In genomic region chr6:142485478-142486123, GRCm38 (mm10) we compare ENCODE assay signal across 26 mouse cellular contexts. TPM values are rescaled to one million over a fixed set of nuclear protein-coding genes. Genes with fewer than 3 reads are reported as not detected.
DNase-seq lines count a peak whose midpoint lies in the region; ATAC-seq and TF ChIP-seq lines count a peak whose summit lies in the region.
"Had no signal": no experiment of that assay in that cellular context is flagged by ENCODE, and none has a peak within 500 bp of the region (broad histone marks: within the 10 kb centered on the region; RNA-seq: fewer than 3 reads in every experiment).

No protein-coding gene starts in this region.

- intact Hi-C loops in heart, adult 2 months (cut with DNase I), result no loop called here

- no peak for TF ChIP-seq CTCF in heart, adult 2 months (IDR thresholded peaks at IDR 0.05)

- H3K4me2 ChIP-seq in heart, embryonic 11.5 days, result no peak overlapping the region
- no peak overlapping the region for H3K4me2 ChIP-seq in midbrain, embryonic 14.5 days (ENCODE audit: low read length)
- H3K4me2 ChIP-seq: hindbrain, embryonic 14.5 days; intestine, embryonic 15.5 days; kidney, embryonic 15.5 days; limb, embryonic 12.5 days; liver, embryonic 12.5 days; midbrain, embryonic 13.5 days; neural tube, embryonic 15.5 days had no signal

- H3K27ac ChIP-seq in heart, adult 2 months, result peak overlapping the region; percentile 81
- H3K27ac ChIP-seq in heart, embryonic 11.5 days (ENCODE audit: low read depth, low read length), result no peak overlapping the region
- no peak overlapping the region for H3K27ac ChIP-seq in midbrain, embryonic 14.5 days (replicated peaks; ENCODE audit: low read depth, low read length)
- no peak overlapping the region for H3K27ac ChIP-seq in midbrain, embryonic 10.5 days (replicated peaks)
- H3K27ac ChIP-seq: hindbrain, embryonic 14.5 days; intestine, embryonic 15.5 days; kidney, embryonic 15.5 days; limb, embryonic 12.5 days; liver, embryonic 12.5 days; midbrain, embryonic 13.5 days; neural tube, embryonic 15.5 days had no signal

- H3K4me1 ChIP-seq in heart, adult 2 months (ENCODE audit: control insufficient read depth, insufficient read depth, low read length), result peaks cover 5% of the 10 kb centered on the region; the same call in 1 of the 2 replicates
- no peaks in the 10 kb centered on the region for H3K4me1 ChIP-seq in heart, embryonic 11.5 days (ENCODE audit: control insufficient read depth, insufficient read depth, low read length)
- no peaks in the 10 kb centered on the region for H3K4me1 ChIP-seq in midbrain, embryonic 14.5 days (ENCODE audit: control insufficient read depth, insufficient read depth, low read length)
- H3K4me1 ChIP-seq in midbrain, embryonic 10.5 days, result no peaks in the 10 kb centered on the region
- H3K4me1 ChIP-seq: intestine, embryonic 15.5 days; kidney, embryonic 15.5 days; limb, embryonic 12.5 days; liver, embryonic 12.5 days; midbrain, embryonic 13.5 days; neural tube, embryonic 15.5 days had no signal

- no peaks in the 10 kb centered on the region for H3K9me3 ChIP-seq in heart, embryonic 11.5 days (replicated peaks; ENCODE audit: control insufficient read depth, low read length)
- H3K9me3 ChIP-seq in midbrain, embryonic 14.5 days (ENCODE audit: control insufficient read depth, low read length), result no peaks in the 10 kb centered on the region
- H3K9me3 ChIP-seq in midbrain, embryonic 10.5 days (replicated peaks), result no peaks in the 10 kb centered on the region
- H3K9me3 ChIP-seq: intestine, embryonic 15.5 days; kidney, embryonic 15.5 days; limb, embryonic 12.5 days; liver, embryonic 12.5 days; midbrain, embryonic 13.5 days; neural tube, embryonic 15.5 days had no signal

- TF ChIP-seq POLR2A in heart, adult 2 months (IDR thresholded peaks at IDR 0.05; ENCODE audit: insufficient read depth, low read depth, low read length), result no peak

- ATAC-seq in heart, embryonic 11.5 days (replicated peaks; ENCODE audit: insufficient number of reproducible peaks, low FRiP score, low TSS enrichment), result no peak
- ATAC-seq in midbrain, embryonic 14.5 days (ENCODE audit: low FRiP score, low TSS enrichment), result no peak
- ATAC-seq in common myeloid progenitor, adult 5-6 weeks (replicated peaks; ENCODE audit: low read depth, poor library complexity, severe bottlenecking), result peak; percentile 45; the same call in 1 of the 2 replicates
- ATAC-seq: forebrain, embryonic 16.5 days; intestine, embryonic 15.5 days; liver, embryonic 12.5 days; midbrain, embryonic 13.5 days had no signal

- 0 out of 2 replicates have a peak, but pooled peaks have one; percentile 26 for TF ChIP-seq EP300 in heart, adult 2 months (IDR thresholded peaks at IDR 0.05; ENCODE audit: insufficient read depth, low read depth, low read length)

- WGBS in heart, adult 2 months, result 63% methylated on average over 4 of the region's 4 CpGs
- WGBS in heart, embryonic 11.5 days (ENCODE audit: insufficient replicate concordance), result 86% methylated on average over 4 of the region's 4 CpGs
- 92% methylated on average over 4 of the region's 4 CpGs for WGBS in midbrain, embryonic 14.5 days
- 93% methylated on average over 4 of the region's 4 CpGs for WGBS in midbrain, embryonic 10.5 days

- H3K79me2 ChIP-seq in heart, adult 2 months (replicated peaks; ENCODE audit: control insufficient read depth, insufficient read depth, low read length), result no peaks in the 10 kb centered on the region

- no peak for DNase-seq in heart, adult 2 months
- DNase-seq in midbrain, embryonic 14.5 days, result peak; percentile 14
- DNase-seq in midbrain, embryonic 10.5 days (ENCODE audit: low spot score), result no peak
- DNase-seq in urinary bladder, adult 2 months (ENCODE audit: low spot score), result no peak
- no peak for DNase-seq in layer of hippocampus, adult 8-10 months (ENCODE audit: low spot score in 2 of 2)
- DNase-seq: adrenal gland, adult 8-10 months; cerebellum, postnatal 10 days; embryo, embryonic 11 days; kidney, postnatal 4 days; lung, adult 2 months; right cerebral cortex, postnatal 14 days; thymus, postnatal 36 days had no signal

- H3K36me3 ChIP-seq in heart, adult 2 months (ENCODE audit: control insufficient read depth, insufficient read depth, low read length), result peaks cover 27% of the 10 kb centered on the region
- H3K36me3 ChIP-seq in heart, embryonic 11.5 days (ENCODE audit: control insufficient read depth, insufficient read depth, low read length), result peaks cover 25% of the 10 kb centered on the region
- H3K36me3 ChIP-seq in midbrain, embryonic 14.5 days (ENCODE audit: control insufficient read depth, insufficient read depth, low read length), result peaks cover 37% of the 10 kb centered on the region
- H3K36me3 ChIP-seq in midbrain, embryonic 10.5 days, result peaks cover 29% of the 10 kb centered on the region
- H3K36me3 ChIP-seq: intestine, embryonic 15.5 days; liver, embryonic 12.5 days had no signal

- 0 out of 2 replicates have a peak overlapping the region, but pooled peaks have one; percentile 29 for H3K9ac ChIP-seq in heart, adult 2 months (ENCODE audit: low read depth, low read length)
- no peak overlapping the region for H3K9ac ChIP-seq in heart, embryonic 11.5 days (ENCODE audit: low read depth, low read length)
- H3K9ac ChIP-seq in midbrain, embryonic 14.5 days (replicated peaks; ENCODE audit: low read length), result no peak overlapping the region
- H3K9ac ChIP-seq: hindbrain, embryonic 14.5 days; intestine, embryonic 15.5 days; kidney, embryonic 15.5 days; limb, embryonic 12.5 days; liver, embryonic 12.5 days; midbrain, embryonic 13.5 days; neural tube, embryonic 15.5 days had no signal

- H3K4me3 ChIP-seq in heart, adult 2 months, result 0 out of 2 replicates have a peak overlapping the region, but pooled peaks have one; percentile 19
- no peak overlapping the region for H3K4me3 ChIP-seq in heart, embryonic 11.5 days (ENCODE audit: low read depth, low read length)
- no peak overlapping the region for H3K4me3 ChIP-seq in midbrain, embryonic 14.5 days (replicated peaks; ENCODE audit: low read depth, low read length)
- no peak overlapping the region for H3K4me3 ChIP-seq in midbrain, embryonic 10.5 days
- H3K4me3 ChIP-seq: intestine, embryonic 15.5 days; kidney, embryonic 15.5 days; limb, embryonic 12.5 days; liver, embryonic 12.5 days; midbrain, embryonic 13.5 days; neural tube, embryonic 15.5 days had no signal

- H3K27me3 ChIP-seq in heart, adult 2 months (ENCODE audit: control insufficient read depth, insufficient read depth, low read length), result no peaks in the 10 kb centered on the region
- no peaks in the 10 kb centered on the region for H3K27me3 ChIP-seq in heart, embryonic 11.5 days (ENCODE audit: control insufficient read depth, insufficient read depth, low read length)
- H3K27me3 ChIP-seq in midbrain, embryonic 14.5 days (ENCODE audit: control insufficient read depth, insufficient read depth, low read length), result no peaks in the 10 kb centered on the region
- H3K27me3 ChIP-seq in midbrain, embryonic 10.5 days (ENCODE audit: low read depth, poor library complexity, severe bottlenecking), result no peaks in the 10 kb centered on the region
- H3K27me3 ChIP-seq: intestine, embryonic 15.5 days; kidney, embryonic 15.5 days; limb, embryonic 12.5 days; liver, embryonic 12.5 days; midbrain, embryonic 13.5 days; neural tube, embryonic 15.5 days had no signal

RNA-seq across cellular contexts. Expression of gene Gys2, which starts 12.7 kb away (rescaled TPM):
- total RNA-seq in heart, adult 2 months (2021), result under 1 TPM; 0.09 to 0.39 TPM
- polyA plus RNA-seq in heart, adult 2 months (2012; rRNA removed), result 0.50 and 1.0 TPM in 2 replicates
- 0.36 TPM in 1 of 2 replicates, not detected in the other for polyA plus RNA-seq in heart, embryonic 11.5 days (2014; fragmentation: Nextera tagmentation; extraction: Ambion mirVana)
- polyA plus RNA-seq in midbrain, embryonic 14.5 days (2014; fragmentation: Nextera tagmentation; extraction: Ambion mirVana), result not detected in 2 replicates
- polyA plus RNA-seq in midbrain, embryonic 10.5 days (2016; fragmentation: Nextera tagmentation; extraction: Ambion mirVana), result 0.07 and 0.11 TPM in 2 replicates
- total RNA-seq in common myeloid progenitor, adult 5-6 weeks (2017), result not detected in 2 replicates
- polyA plus RNA-seq in urinary bladder, adult 2 months (2012; rRNA removed), result 0.04 and 0.44 TPM in 2 replicates
- under 1 TPM in 3 of 4 experiments, not detected in 1; 0.16 to 0.18 (median 0.16) TPM for total RNA-seq in layer of hippocampus, adult 8-10 months (2022)
- total RNA-seq: layer of hippocampus, postnatal 10 days; left cerebral cortex, postnatal 10 days had no signal
- polyA plus RNA-seq: embryonic facial prominence, embryonic 14.5 days; forebrain, embryonic 16.5 days; limb, embryonic 12.5 days; neural tube, embryonic 15.5 days; stomach, embryonic 14.5 days had no signal

RNA-seq across cellular contexts. Expression of gene Ldhb, which starts 22.2 kb away (rescaled TPM):
- 1,000 to 10,000 TPM; 2,754 to 3,232 TPM for total RNA-seq in heart, adult 2 months (2021)
- 2,197 and 2,972 TPM in 2 replicates for polyA plus RNA-seq in heart, adult 2 months (2012; rRNA removed)
- polyA plus RNA-seq in heart, embryonic 11.5 days (2014; fragmentation: Nextera tagmentation; extraction: Ambion mirVana), result 651 and 686 TPM in 2 replicates
- polyA plus RNA-seq in midbrain, embryonic 14.5 days (2014; fragmentation: Nextera tagmentation; extraction: Ambion mirVana), result 486 and 524 TPM in 2 replicates
- 324 and 380 TPM in 2 replicates for polyA plus RNA-seq in midbrain, embryonic 10.5 days (2016; fragmentation: Nextera tagmentation; extraction: Ambion mirVana)
- total RNA-seq in common myeloid progenitor, adult 5-6 weeks (2017), result 6.3 and 10.7 TPM in 2 replicates
- polyA plus RNA-seq in urinary bladder, adult 2 months (2012; rRNA removed), result 564 and 701 TPM in 2 replicates
- total RNA-seq in layer of hippocampus, adult 8-10 months (2022), result 100 to 1,000 TPM; 561 to 645 (median 604) TPM
